Mouse (Mus musculus) limb, embryonic 14.5 days (tissue): ENCODE data around the gene Erf. TPM values are rescaled to one million over a fixed set of nuclear protein-coding genes. Genes with fewer than 3 reads are reported as not detected.

ENCODE experiments used
- ATAC-seq: fragments of 200-750 bp; cut with Nextera tagmentation; 2 replicates; pipeline ENCODE4 v1.8.0; 2017; ENCODE audit warnings: low read depth, moderate number of reproducible peaks, moderate TSS enrichment; ENCODE audit not compliant: low FRiP score
- DNase-seq: peaks from one replicate; pipeline ENCODE4 v3.0.0-alpha.2; 2015; ENCODE audit warnings: low spot score
- H3K27ac ChIP-seq: fragments of 300-500 bp; sonication (generic); replicated peaks from 2 replicates; pipeline ENCODE4 v1.5.1; 2014; ENCODE audit warnings: low read depth, mild to moderate bottlenecking, low read length, moderate library complexity, mixed read lengths
- H3K27me3 ChIP-seq: fragments of 300-500 bp; sonication (generic); 2 replicates; pipeline ENCODE4 v1.6.1; 2014; ENCODE audit warnings: low read length, mixed read lengths; ENCODE audit not compliant: control insufficient read depth, insufficient read depth
- H3K36me3 ChIP-seq: fragments of 300-500 bp; sonication (generic); 2 replicates; pipeline ENCODE4 v1.6.1; 2014; ENCODE audit warnings: mild to moderate bottlenecking, low read length, moderate library complexity, mixed read lengths; ENCODE audit not compliant: control insufficient read depth, insufficient read depth
- H3K4me1 ChIP-seq: fragments of 300-500 bp; sonication (generic); 2 replicates; pipeline ENCODE4 v1.6.1; 2014; ENCODE audit warnings: antibody characterized with exemption, low read length, mixed read lengths; ENCODE audit not compliant: control insufficient read depth, insufficient read depth
- H3K4me2 ChIP-seq: fragments of 300-500 bp; sonication (generic); replicated peaks from 2 replicates; pipeline ENCODE4 v1.6.1; 2014; ENCODE audit warnings: low read depth, mild to moderate bottlenecking, low read length, moderate library complexity; ENCODE audit not compliant: severe bottlenecking
- H3K4me3 ChIP-seq: fragments of 300-500 bp; sonication (generic); replicated peaks from 2 replicates; pipeline ENCODE4 v1.5.1; 2014; ENCODE audit warnings: low read length
- H3K9ac ChIP-seq: fragments of 300-500 bp; sonication (generic); 2 replicates; pipeline ENCODE4 v1.6.1; 2014; ENCODE audit warnings: mild to moderate bottlenecking, low read depth, low read length, moderate library complexity; ENCODE audit not compliant: severe bottlenecking
- H3K9me3 ChIP-seq: fragments of 300-500 bp; sonication (generic); 2 replicates; pipeline ENCODE4 v1.6.1; 2016; ENCODE audit warnings: low read length; ENCODE audit not compliant: control insufficient read depth
- POLR2A ChIP-seq: fragments of 200-500 bp; IDR thresholded peaks from 2 replicates; pipeline ENCODE4 v1.8.0; 2012; ENCODE audit warnings: inconsistent platforms, mild to moderate bottlenecking, moderate library complexity, borderline replicate concordance; ENCODE audit not compliant: insufficient read depth, insufficient read length; ENCODE audit errors: extremely low read depth
- WGBS: fragments of 180-500 bp; shearing (Covaris S2); extraction: QIAGEN DNeasy Blood & Tissue Kit; methylation state at CpG from one replicate; pipeline ENCODE4 v1.1.7; 2014; 5-methylcytosine and 5-hydroxymethylcytosine counted together
- polyA plus RNA-seq, 2 experiments: library from polyadenylated mRNA; depleted of rRNA in 1 of 2; stranded (reverse) in 1 of 2; unstranded in 1 of 2; fragments of >200 nt; fragmentation: Nextera tagmentation in 1 of 2; extraction: Ambion mirVana in 1 of 2; gene quantifications; 2 replicates each; pipeline versions ENCODE4 v1.2.1 to v1.2.3; 2012 to 2014

Erf gene
- polyA plus RNA-seq, 2 experiments: 33.2 to 99.2 TPM

DNA sequence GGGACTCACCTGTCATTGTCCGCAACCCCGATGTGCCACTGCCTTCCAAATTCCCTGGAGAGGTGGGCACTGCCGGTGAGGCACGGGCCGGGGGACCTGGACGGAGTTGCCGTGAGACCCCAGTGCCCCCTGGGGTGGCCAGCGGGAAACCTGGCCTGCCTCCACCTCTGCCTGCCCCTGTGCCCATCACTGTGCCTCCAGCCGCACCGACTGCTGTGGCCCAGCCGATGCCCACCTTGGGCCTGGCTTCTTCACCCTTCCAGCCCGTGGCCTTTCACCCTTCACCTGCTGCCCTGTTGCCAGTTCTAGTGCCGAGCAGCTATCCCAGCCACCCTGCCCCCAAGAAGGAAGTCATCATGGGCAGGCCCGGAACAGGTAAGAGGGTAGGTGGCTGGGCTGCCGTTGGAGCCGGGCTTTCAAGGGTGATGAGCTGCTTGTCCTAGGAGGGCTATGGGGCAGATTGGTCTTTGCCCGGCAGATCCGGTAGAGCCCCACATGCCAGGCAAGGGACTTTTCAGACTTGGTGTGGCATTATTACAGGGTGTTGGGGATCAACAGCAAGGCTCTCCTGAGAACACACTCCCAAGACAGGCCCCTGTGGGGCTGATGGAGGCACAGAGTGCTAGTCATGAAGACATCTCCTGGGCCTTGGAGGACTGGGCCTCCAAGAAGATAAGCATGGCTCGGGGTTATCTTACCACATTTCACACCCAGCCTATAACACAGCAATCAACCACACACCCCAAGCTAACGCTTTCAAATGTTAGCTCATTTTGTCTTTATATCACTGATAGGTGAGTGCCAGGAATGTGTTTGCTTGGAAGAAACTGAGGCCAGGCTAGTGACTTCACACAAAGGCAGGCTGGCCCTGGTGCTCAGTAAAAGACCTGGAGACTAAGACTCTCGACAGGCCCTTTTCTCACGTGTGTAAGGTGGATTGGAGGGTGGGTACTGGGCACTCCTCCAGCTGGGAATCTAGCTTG is 23.0 kb upstream of the Erf start:
- Histone ChIP-seq H3K4me3 (no peak overlapping the region), H3K4me1 (peaks cover 41% of the 10 kb centered on the region), H3K36me3 (peaks cover 42% of the 10 kb centered on the region), H3K9ac (no peak overlapping the region), H3K9me3 (no peaks in the 10 kb centered on the region), H3K27me3 (no peaks in the 10 kb centered on the region), H3K4me2 (no peak overlapping the region), H3K27ac (no peak overlapping the region)
- WGBS: 89% methylated on average over 18 of the region's 22 CpGs
- ATAC-seq (no peak), DNase-seq (no peak)
- TF ChIP-seq POLR2A: no peak

DNA sequence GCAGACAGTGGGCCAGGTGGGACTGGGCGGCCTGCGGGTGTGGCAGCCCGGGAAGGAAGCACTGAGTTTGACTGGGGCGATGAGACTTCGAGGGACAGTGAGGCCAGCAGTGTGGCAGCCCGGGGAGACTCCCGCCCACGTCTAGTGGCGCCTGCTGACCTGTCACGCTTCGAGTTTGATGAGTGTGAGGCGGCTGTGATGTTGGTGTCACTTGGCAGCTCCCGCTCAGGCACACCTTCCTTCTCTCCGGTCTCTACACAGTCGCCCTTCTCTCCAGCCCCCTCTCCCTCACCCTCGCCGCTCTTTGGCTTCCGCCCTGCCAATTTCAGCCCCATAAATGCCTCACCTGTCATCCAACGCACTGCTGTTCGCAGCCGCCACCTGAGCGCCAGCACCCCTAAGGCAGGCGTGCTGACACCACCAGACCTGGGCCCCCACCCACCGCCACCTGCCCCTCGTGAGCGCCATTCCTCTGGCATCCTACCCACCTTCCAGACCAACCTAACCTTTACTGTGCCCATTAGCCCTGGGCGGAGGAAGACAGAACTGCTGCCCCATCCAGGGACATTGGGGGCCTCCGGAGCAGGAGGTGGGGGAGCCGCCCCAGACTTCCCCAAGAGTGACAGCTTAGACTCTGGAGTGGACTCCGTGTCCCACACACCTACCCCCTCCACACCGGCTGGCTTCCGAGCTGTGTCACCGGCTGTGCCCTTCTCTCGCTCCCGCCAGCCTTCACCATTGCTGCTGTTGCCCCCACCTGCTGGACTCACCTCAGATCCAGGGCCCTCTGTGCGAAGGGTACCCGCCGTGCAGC is 22.1 kb upstream of the Erf start:
- Histone ChIP-seq H3K9me3 (no peaks in the 10 kb centered on the region), H3K9ac (0 out of 2 replicates have a peak overlapping the region, but pooled peaks have one; percentile 4), H3K27ac (no peak overlapping the region), H3K4me1 (peaks cover 39% of the 10 kb centered on the region), H3K4me2 (no peak overlapping the region), H3K36me3 (peaks cover 42% of the 10 kb centered on the region), H3K27me3 (no peaks in the 10 kb centered on the region), H3K4me3 (no peak overlapping the region)
- no peak for ATAC-seq
- WGBS: 91% methylated on average over 38 of the region's 38 CpGs
- no peak for DNase-seq
- TF ChIP-seq POLR2A: no peak

DNA sequence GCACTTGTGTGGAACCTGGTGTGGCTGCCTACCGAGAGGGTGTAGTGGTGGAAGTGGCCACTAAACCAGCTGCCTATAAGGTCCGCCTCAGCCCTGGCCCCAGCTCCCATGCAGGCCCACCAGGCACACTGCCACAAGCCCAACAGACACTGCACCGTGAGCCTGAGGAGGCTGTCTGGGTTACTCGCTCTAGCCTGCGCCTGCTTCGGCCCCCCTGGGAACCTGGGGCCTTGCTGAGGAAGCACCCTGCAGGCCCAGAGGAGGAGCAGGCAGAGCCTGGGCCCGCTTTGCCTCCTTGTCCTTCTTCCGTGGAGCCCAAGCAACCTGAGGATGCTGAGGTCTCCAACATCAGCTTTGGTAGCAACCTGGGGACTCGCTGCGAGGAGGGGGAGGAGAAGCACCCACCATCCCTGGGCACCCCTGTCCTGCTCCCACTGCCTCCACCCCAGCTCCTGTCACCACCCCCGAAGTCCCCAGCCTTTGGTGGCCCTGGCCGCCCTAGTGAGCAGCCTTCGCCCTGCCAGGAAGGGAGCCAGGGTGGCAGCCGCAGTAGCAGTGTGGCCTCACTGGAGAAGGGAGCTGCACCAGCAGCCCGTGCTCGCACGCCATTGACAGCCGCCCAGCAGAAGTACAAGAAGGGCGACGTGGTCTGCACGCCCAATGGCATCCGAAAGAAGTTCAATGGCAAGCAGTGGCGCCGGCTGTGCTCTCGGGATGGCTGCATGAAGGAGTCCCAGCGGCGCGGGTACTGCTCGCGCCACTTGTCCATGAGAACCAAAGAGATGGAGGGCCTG is 21.3 kb upstream of the Erf start:
- WGBS: 89% methylated on average over 30 of the region's 30 CpGs
- Histone ChIP-seq H3K27ac (no peak overlapping the region), H3K9ac (no peak overlapping the region), H3K9me3 (no peaks in the 10 kb centered on the region), H3K36me3 (peaks cover 42% of the 10 kb centered on the region), H3K27me3 (no peaks in the 10 kb centered on the region), H3K4me1 (peaks cover 34% of the 10 kb centered on the region), H3K4me2 (no peak overlapping the region), H3K4me3 (no peak overlapping the region)
- DNase-seq (no peak), ATAC-seq (no peak)
- no peak for TF ChIP-seq POLR2A

DNA sequence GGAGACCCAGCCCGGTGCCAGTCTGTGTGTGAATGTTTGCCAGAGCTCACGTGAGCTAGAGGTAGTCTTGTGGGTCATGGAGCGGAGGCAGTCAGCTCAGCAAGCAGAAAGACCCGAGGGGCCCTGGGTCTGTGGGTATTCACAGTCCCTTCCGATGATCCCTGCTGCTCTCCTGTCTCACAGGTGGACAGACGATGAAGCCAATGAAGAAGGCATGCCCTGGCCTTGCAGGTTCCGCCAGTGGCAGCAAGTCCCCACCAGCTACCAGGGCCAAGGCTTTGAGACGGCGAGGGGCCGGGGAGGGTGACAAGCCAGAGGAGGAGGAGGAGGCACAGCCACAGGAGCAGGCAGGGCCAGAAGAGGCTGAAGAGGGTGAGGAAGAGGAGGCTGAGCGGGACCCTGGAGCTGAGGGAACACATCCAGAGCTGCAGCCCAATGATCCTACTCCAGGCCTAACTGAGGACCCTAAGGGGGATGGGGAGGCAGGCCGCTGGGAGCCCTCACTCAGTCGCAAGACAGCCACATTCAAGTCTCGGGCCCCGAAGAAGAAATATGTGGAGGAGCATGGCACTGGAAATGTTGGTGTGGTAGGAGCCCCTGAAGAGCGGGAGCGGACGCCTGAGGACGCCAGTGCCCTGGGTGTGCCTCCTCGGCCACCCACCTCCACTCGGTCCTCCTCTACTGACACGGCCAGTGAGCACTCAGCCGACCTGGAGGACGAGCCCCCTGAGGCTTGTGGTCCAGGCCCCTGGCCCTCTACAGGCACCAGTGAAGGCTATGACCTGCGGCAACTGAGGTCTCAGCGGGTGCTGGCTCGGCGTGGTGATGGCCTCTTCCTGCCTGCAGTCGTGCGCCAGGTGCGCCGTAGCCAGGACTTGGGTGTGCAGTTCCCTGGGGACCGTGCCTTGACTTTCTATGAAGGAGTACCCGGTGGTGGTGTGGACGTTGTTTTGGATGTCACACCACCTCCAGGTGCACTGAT is 20.4 kb upstream of the Erf start:
- ATAC-seq (no peak), DNase-seq (no peak)
- Histone ChIP-seq H3K27me3 (no peaks in the 10 kb centered on the region), H3K4me2 (no peak overlapping the region), H3K9me3 (no peaks in the 10 kb centered on the region), H3K27ac (no peak overlapping the region), H3K4me1 (peaks cover 27% of the 10 kb centered on the region), H3K4me3 (no peak overlapping the region), H3K36me3 (peaks cover 42% of the 10 kb centered on the region), H3K9ac (no peak overlapping the region; the same call in 1 of the 2 replicates)
- WGBS: 87% methylated on average over 29 of the region's 35 CpGs
- no peak for TF ChIP-seq POLR2A
